Mouse (Mus musculus): Measurements from ENCODE around the gene Impdh2.
"Not testable (repeated sequence)": the region's sequence is repeated elsewhere in the genome, so short reads cannot be mapped to it uniquely, and the experiment has no call there.

Impdh2 gene

GRCm38 (mm10) chr9:108570207-108570896 is 10.3 kb downstream of the Impdh2 start:
- DNase-seq: peak; percentile 92

GRCm38 (mm10) chr9:108571401-108571973 is 11.4 kb downstream of the Impdh2 start:
- peak in 1 of 2 experiments; percentile 16 for DNase-seq

DNA sequence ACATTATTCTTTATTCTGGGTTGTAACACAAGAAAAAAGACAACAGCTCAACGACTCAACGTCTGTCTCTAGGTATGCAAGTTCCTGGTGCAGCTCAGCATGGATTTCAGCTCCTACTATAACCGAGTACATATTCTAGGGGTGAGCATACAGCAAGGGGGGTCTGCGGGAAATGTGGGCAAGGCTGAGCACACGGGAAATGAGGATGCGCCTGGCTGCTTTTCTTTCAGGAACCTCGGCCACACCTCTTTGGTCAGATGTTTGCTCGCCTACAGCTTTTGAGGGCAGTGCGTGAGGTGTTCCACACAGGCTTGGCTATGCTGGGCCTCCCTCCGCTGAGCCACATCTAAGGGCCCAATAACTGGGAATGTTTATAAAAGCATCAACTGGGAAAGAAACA is 12.2 kb downstream of the Impdh2 start:
- DNase-seq: no peak

GRCm38 (mm10) chr9:108573774-108574690 is 13.9 kb downstream of the Impdh2 start:
- DNase-seq: peak; percentile 85 to 89

- DNase-seq: peak in 1 of 2 experiments; percentile 11
Measured at GRCm38 (mm10) chr9:108574921-108575320, 14.8 kb downstream of the Impdh2 start.

GRCm38 (mm10) chr9:108575321-108576297 is 15.5 kb downstream of the Impdh2 start:
- DNase-seq: peak; percentile 31 to 46

GRCm38 (mm10) chr9:108577025-108577424 is 16.9 kb downstream of the Impdh2 start:
- DNase-seq: peak in 1 of 2 experiments; percentile 14

DNA sequence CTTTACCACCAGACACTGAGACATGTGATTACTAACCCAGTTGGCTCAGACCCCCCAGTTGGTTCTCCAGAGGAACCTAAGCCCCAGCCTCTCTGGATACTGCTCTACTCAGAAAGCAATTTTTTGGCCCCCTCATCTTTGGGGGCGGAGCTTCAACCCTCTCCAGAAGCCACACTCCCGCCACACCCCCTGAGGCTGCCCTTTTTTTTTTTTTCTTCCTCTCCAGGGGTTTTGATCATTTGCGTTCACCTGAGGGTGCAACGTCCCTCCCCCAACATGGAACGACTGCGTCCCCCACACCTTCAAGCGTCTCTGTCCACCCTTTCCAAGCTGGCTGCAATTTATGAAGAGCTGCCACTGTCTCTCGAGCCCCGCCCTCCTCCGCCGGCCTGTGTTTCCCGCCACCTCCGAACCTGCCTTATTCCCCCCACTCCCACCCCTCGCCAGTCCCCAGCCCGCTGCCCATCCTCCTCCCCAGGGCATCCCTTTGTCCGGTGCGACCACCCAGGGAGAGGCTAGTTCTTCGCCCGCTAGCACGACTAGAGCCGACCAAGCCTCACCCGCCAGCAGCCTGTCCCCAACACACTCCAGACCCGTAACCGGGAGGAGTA is 18.0 kb downstream of the Impdh2 start:
- DNase-seq: peak; percentile 83 to 86

GRCm38 (mm10) chr9:108578545-108579343 is 18.7 kb downstream of the Impdh2 start, which contains the start of gene Wdr6:
Gene Wdr6 (minus strand): TSS chr9:108578739.
- DNase-seq: peak; percentile 96 to 98

GRCm38 (mm10) chr9:108579344-108579690 is 19.2 kb downstream of the Impdh2 start:
- DNase-seq: no peak

GRCm38 (mm10) chr9:108587571-108588180 is 27.6 kb downstream of the Impdh2 start:
- DNase-seq: peak; percentile 92 to 93

GRCm38 (mm10) chr9:108589229-108589628 is 29.1 kb downstream of the Impdh2 start:
- peak; percentile 43 to 61 for DNase-seq

DNA sequence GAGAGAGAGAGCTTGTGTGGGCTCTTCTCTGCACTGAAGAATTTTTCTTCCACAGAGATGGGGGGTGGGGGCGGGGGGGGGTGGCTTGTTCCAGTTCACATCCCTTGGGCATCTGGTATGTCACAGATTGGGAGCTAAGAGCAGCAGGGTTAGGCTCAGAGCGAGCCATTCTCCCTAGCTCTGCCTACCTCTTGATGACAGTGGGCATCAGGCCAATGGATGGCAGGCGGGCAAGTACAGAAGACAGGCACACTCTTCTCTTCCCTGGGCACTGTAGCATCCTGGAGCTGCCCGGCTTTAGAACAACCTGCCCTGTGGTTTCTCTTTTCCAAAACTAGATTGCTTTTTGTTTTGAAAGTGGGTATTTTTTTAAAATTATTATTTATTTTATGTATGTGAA is 31.4 kb downstream of the Impdh2 start:
- DNase-seq: peak; percentile 76 to 82

GRCm38 (mm10) chr9:108594354-108594753 is 34.3 kb downstream of the Impdh2 start:
- DNase-seq: no peak

DNA sequence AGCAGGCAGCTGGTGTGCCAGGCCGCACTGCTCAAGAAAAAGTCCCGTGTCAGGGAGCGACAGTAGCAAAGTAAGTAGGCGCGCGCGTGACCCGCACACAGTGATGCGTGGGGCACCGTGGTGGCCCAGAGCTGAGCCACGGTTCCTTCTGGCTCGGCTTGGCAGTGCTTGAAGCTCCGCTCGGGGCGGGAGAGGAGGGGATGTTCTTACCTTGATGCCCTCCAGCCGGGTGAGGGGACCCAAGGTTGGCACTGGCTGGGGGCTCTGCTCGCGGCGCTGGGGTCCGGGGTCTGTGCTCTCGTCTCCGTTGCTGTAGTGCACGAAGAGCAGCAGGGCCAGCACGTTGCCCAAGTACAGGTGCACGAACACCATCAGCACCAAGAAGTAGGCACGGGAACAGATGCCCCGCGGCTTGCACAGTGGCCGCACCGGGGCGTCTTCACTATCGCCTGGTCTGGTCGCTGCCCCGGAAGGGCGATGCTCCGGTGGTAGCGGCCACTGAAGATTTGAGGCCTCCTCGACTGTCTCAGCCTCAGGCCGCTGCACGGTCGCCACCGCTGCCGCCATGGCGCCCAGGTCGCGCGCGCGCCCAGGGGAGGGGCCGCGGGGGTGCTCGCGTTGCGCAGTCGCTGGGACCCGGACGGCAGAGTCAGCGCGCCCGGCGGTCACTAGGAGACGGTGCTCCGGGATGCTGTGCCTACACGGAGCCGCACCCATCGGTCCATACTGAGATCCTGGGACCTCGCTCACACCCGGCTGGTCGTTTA is 37.1 kb downstream of the Impdh2 start, which contains the start of gene P4htm:
Gene P4htm (minus strand): TSS at position 670 of the 767 bp plus-strand sequence.
- DNase-seq: peak; percentile 83 to 85

DNA sequence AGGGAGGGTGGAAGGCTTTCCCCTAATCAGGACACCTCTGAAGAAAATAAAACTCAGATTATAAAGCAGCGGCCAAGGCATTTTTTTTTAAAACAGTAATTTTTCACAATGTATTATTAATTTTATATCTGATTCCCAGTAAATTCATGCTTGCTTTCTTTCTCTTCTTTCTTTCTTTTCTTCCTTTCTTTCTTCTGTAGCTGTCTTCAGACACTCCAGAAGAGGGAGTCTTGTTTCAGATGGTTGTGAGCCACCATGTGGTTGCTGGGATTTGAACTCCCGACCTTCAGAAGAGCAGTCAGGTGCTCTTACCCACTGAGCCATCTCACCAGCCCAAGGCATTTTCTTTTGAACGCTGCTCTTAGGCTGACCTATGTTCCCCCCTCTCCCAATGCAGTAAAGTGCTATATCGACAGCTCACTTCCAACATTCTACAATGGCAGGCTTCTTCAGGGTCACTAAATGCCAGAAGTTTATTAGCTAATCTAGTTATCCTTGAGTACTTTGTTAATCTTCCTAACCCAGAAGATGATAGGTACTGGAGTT is 39.0 kb downstream of the Impdh2 start:
- DNase-seq: no peak

DNA sequence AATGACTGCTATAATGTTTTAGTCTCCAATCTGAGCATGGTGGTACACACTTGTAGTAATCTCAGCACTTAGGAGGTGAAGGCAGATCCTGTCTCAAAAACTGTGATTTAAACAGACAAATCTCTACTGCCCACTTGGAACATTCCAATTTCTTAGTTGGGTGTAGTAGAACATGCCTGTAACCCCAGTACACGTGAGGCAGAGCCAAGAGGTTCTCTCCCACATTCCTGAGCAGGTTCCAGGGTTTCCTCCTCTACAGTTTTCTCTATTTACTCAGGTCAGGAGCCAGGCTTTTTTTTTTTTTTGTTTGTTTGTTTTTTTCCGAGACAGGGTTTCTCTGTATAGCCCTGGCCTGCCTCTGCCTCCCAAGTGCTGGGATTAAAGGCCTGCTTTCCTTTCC is 39.9 kb downstream of the Impdh2 start:
- DNase-seq: no peak

DNA sequence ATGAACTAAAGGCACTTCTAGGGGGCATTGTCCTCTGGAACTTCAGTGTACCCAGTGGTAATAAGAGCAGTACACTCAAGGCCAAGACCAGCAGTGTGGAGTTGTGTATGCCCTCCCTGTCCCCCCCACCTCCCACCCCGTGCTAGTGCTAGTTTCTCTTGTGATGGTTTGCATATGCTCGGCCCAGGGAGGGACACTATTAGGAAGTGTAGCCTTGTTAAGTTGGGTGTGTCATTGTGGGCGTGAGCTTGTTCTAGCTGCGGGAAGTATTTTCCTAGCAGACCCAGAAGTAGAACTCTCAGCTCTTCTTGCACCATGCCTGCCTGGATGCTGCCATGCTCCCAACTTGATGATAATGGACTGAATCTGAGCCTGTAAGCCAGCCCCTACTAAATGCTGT is 41.9 kb downstream of the Impdh2 start:
- no peak for DNase-seq

GRCm38 (mm10) chr9:108607929-108608328 is 47.8 kb downstream of the Impdh2 start:
- DNase-seq: not testable (repeated sequence)

All from cerebellum, postnatal 10 days (tissue).